Mouse (Mus musculus) limb, embryonic 12.5 days (tissue): ENCODE measurements at regions not wholly inside any gene's neighbourhood (a gene's known extent, or its start where the extent isn't known, plus 50 kb on each side); places are given as distances from the start of the nearest gene placed in this dataset.
"Not testable (repeated sequence)": the region's sequence is repeated elsewhere in the genome, so short reads cannot be mapped to it uniquely, and the experiment has no call there.

ENCODE experiments used
- ATAC-seq: fragments of 200-750 bp; cut with Nextera tagmentation; 2 replicates; pipeline ENCODE4 v1.8.0; 2017; ENCODE audit warnings: low read depth, moderate TSS enrichment; ENCODE audit not compliant: insufficient number of reproducible peaks, insufficient read depth, low FRiP score, low TSS enrichment
- H3K27ac ChIP-seq: fragments of 300-500 bp; sonication (generic); 2 replicates; pipeline ENCODE4 v1.5.1; 2016; ENCODE audit warnings: mild to moderate bottlenecking, moderate library complexity
- H3K27me3 ChIP-seq: fragments of 300-500 bp; sonication (generic); 2 replicates; pipeline ENCODE4 v1.6.1; 2016; ENCODE audit warnings: mild to moderate bottlenecking, moderate library complexity
- H3K36me3 ChIP-seq: fragments of 300-500 bp; sonication (generic); 2 replicates; pipeline ENCODE4 v1.6.1; 2016; ENCODE audit warnings: mild to moderate bottlenecking, moderate library complexity
- H3K4me1 ChIP-seq: fragments of 300-500 bp; sonication (generic); replicated peaks from 2 replicates; pipeline ENCODE4 v1.6.1; 2016
- H3K4me2 ChIP-seq: fragments of 300-500 bp; sonication (generic); 2 replicates; pipeline ENCODE4 v1.6.1; 2016; ENCODE audit warnings: mild to moderate bottlenecking, moderate library complexity
- H3K4me3 ChIP-seq: fragments of 300-500 bp; sonication (generic); replicated peaks from 2 replicates; pipeline ENCODE4 v1.5.1; 2016; ENCODE audit warnings: mild to moderate bottlenecking
- H3K9ac ChIP-seq: fragments of 300-500 bp; sonication (generic); replicated peaks from 2 replicates; pipeline ENCODE4 v1.6.1; 2016; ENCODE audit warnings: mild to moderate bottlenecking, moderate library complexity
- H3K9me3 ChIP-seq: fragments of 300-500 bp; sonication (generic); 2 replicates; pipeline ENCODE4 v1.6.1; 2016; ENCODE audit warnings: mild to moderate bottlenecking, moderate library complexity
- WGBS: fragments of 180-500 bp; shearing (Covaris S2); methylation state at CpG from one replicate; pipeline ENCODE4 v1.1.7; 2016; 5-methylcytosine and 5-hydroxymethylcytosine counted together

DNA sequence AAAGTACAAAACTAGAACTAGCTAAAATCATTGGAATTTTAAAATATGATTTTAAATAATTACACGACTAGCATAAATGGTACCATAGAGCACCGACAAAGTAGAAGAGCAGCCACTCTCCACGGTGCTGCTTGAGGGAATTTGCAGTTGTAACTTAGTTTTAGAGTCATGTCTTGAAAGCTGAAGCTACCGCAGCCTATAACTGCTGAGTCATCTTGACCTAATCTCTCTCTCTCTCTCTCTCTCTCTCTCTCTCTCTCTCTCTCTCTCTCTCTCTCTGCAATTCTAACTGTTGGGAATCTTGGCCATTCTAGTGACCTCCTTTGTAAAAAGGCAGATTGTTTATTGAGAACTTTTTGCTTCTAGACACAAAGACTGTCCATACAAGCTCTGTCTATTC, 177.5 kb downstream of the Nuak1 start:
- Histone ChIP-seq H3K4me3 (no peak overlapping the region), H3K27me3 (no peaks in the 10 kb centered on the region), H3K4me1 (no peaks in the 10 kb centered on the region), H3K9ac (no peak overlapping the region), H3K27ac (no peak overlapping the region), H3K4me2 (no peak overlapping the region), H3K36me3 (no peaks in the 10 kb centered on the region), H3K9me3 (no peaks in the 10 kb centered on the region)
- no peak for ATAC-seq
- WGBS, result 89% methylated on average over 4 of the region's 4 CpGs

DNA sequence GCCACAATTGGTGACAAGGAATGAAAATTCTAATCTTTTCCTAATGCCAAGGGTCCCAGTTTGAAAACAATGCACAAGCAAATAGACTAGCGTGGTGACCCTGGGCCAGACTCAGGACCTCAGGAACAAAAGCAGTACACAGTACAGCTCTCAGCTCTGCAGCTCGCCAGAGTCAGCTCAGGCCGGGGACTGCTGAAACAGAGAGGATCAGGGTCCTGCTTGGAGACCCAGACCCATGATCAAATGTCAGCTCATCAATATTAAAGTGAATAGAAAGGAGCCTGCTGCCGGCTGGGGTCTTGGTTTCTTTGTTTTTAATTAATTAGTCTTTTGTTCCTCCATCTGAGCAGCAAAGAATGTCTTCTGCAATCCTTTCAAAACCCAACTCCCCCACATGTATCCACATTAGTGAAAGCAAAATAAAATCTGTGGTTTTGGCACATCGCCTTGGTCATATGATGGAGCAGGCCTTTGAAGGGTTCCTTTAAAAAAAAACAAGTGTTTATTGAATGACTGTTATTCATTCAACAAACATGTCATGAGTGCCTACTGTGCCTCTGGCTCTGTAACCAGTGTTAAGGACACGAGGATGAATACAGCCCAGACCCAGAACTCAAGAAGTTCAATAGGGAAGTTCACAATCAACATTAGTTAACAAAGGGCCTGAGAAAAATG, 154.4 kb downstream of the Nuak1 start:
- no peak overlapping the region for H3K4me2 ChIP-seq
- no peaks in the 10 kb centered on the region for H3K27me3 ChIP-seq
- no peak overlapping the region for H3K27ac ChIP-seq
- no peak overlapping the region for H3K4me3 ChIP-seq
- ATAC-seq, result no peak
- no peaks in the 10 kb centered on the region for H3K36me3 ChIP-seq
- no peaks in the 10 kb centered on the region for H3K4me1 ChIP-seq
- H3K9ac ChIP-seq, result no peak overlapping the region
- WGBS, result 74% methylated on average over 6 of the region's 6 CpGs
- no peaks in the 10 kb centered on the region for H3K9me3 ChIP-seq

- ATAC-seq, result no peak
- H3K4me1 ChIP-seq, result no peaks in the 10 kb centered on the region
- H3K4me2 ChIP-seq, result no peak overlapping the region
- H3K27ac ChIP-seq, result no peak overlapping the region
- H3K9ac ChIP-seq, result no peak overlapping the region
- H3K9me3 ChIP-seq, result no peaks in the 10 kb centered on the region
- no peaks in the 10 kb centered on the region for H3K27me3 ChIP-seq
- 89% methylated on average over 4 of the region's 4 CpGs for WGBS
- no peaks in the 10 kb centered on the region for H3K36me3 ChIP-seq
- no peak overlapping the region for H3K4me3 ChIP-seq
These were observed 146.0 kb downstream of the Nuak1 start for GRCm38 (mm10) chr10:84294422-84294821.

GRCm38 (mm10) chr10:84296168-84296567, 144.2 kb downstream of the Nuak1 start:
- Histone ChIP-seq H3K9me3 (no peaks in the 10 kb centered on the region), H3K27me3 (no peaks in the 10 kb centered on the region), H3K4me3 (no peak overlapping the region), H3K27ac (no peak overlapping the region), H3K4me1 (no peaks in the 10 kb centered on the region), H3K36me3 (no peaks in the 10 kb centered on the region), H3K9ac (no peak overlapping the region), H3K4me2 (no peak overlapping the region)
- WGBS, result 93% methylated on average over 3 of the region's 3 CpGs
- ATAC-seq, result no peak

DNA sequence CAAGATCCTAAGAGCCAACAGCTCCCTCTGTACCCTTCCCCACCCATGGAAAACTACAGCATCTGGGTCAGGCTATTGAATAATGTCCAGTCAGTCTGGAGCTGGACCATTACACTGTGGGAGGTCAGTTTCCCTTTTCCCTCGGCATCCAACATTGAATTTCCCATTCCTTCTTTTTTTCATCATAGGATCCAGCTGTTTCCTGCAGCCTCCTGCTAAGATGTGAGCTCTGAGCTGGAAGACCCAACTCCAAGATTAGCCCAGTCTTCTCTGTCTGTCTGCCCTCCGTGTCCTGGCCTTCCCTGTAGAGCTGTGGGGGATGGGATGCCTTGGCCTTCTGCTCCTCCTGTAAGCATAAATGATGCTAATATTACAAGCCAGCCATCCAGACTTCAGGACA, 138.8 kb downstream of the Nuak1 start:
- Histone ChIP-seq H3K4me1 (peaks cover 7% of the 10 kb centered on the region), H3K9ac (no peak overlapping the region), H3K36me3 (no peaks in the 10 kb centered on the region), H3K4me3 (no peak overlapping the region), H3K27ac (no peak overlapping the region), H3K9me3 (no peaks in the 10 kb centered on the region), H3K27me3 (no peaks in the 10 kb centered on the region), H3K4me2 (no peak overlapping the region)
- WGBS, result 75% methylated on average over 2 of the region's 2 CpGs
- no peak for ATAC-seq

GRCm38 (mm10) chr10:84302821-84303520, 137.4 kb downstream of the Nuak1 start:
- H3K4me3 ChIP-seq, result no peak overlapping the region
- H3K9me3 ChIP-seq, result no peaks in the 10 kb centered on the region
- ATAC-seq, result no peak
- no peaks in the 10 kb centered on the region for H3K36me3 ChIP-seq
- H3K27me3 ChIP-seq, result no peaks in the 10 kb centered on the region
- H3K4me2 ChIP-seq, result no peak overlapping the region
- H3K9ac ChIP-seq, result no peak overlapping the region
- H3K4me1 ChIP-seq, result peaks cover 7% of the 10 kb centered on the region
- 49% methylated on average over 7 of the region's 7 CpGs for WGBS
- no peak overlapping the region for H3K27ac ChIP-seq

DNA sequence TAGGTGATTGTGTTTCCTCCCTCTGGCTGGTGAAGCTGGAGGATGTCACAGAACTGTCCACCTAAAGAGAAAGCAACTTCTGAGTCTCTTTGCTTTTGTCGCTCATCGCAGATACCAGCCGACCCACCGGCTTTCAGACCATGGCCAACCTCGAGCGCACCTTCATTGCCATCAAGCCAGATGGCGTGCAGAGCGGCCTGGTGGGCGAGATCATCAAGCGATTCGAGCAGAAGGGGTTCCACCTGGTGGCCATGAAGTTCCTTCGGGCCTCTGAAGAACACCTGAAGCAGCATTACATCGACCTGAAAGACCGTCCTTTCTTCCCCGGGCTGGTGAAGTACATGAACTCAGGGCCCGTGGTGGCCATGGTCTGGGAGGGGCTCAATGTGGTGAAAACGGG, 131.7 kb downstream of the Nuak1 start:
- H3K4me1 ChIP-seq, H3K27me3 ChIP-seq, ATAC-seq, H3K9ac ChIP-seq, H3K9me3 ChIP-seq, H3K27ac ChIP-seq, H3K4me3 ChIP-seq, H3K36me3 ChIP-seq, H3K4me2 ChIP-seq: not testable (repeated sequence)
- 93% methylated on average over 17 of the region's 17 CpGs for WGBS

- Histone ChIP-seq H3K27me3 (no peaks in the 10 kb centered on the region), H3K9ac (no peak overlapping the region), H3K4me2 (no peak overlapping the region), H3K4me3 (no peak overlapping the region), H3K9me3 (no peaks in the 10 kb centered on the region), H3K27ac (no peak overlapping the region), H3K4me1 (no peaks in the 10 kb centered on the region), H3K36me3 (no peaks in the 10 kb centered on the region)
- no peak for ATAC-seq
- 89% methylated on average over 5 of the region's 5 CpGs for WGBS
These were observed 129.7 kb downstream of the Nuak1 start for GRCm38 (mm10) chr10:84310653-84311052.

GRCm38 (mm10) chr10:84312656-84313055, 127.7 kb downstream of the Nuak1 start:
- 74% methylated on average over 7 of the region's 7 CpGs for WGBS
- Histone ChIP-seq H3K4me1 (no peaks in the 10 kb centered on the region), H3K36me3 (no peaks in the 10 kb centered on the region), H3K9me3 (no peaks in the 10 kb centered on the region), H3K9ac (no peak overlapping the region), H3K27ac (no peak overlapping the region), H3K4me3 (no peak overlapping the region), H3K4me2 (no peak overlapping the region), H3K27me3 (no peaks in the 10 kb centered on the region)
- no peak for ATAC-seq

DNA sequence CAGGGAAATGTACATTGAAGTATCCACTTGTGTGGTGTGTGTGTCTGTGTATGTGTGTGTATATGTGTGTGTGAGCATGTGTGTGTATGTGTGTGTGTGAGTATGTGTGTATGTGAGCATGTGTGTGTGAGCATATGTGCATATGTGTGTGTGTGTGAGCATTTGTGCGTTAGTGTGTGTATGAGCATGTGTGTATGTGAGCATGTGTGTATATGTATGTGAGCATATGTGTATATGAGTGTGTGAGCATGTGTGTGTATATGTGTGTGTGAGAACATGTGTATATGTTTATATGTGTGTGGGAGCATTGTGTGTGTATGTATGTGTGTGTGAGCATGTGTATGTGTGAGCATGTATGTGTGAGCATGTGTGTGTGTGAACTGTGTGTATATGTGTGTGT, 123.5 kb downstream of the Nuak1 start:
- no peak for ATAC-seq
- Histone ChIP-seq H3K4me3 (no peak overlapping the region), H3K9me3 (no peaks in the 10 kb centered on the region), H3K4me2 (no peak overlapping the region), H3K9ac (no peak overlapping the region), H3K27me3 (no peaks in the 10 kb centered on the region), H3K27ac (no peak overlapping the region), H3K36me3 (no peaks in the 10 kb centered on the region), H3K4me1 (no peaks in the 10 kb centered on the region)
- WGBS, result 97% methylated on average over 1 of the region's 1 CpGs

DNA sequence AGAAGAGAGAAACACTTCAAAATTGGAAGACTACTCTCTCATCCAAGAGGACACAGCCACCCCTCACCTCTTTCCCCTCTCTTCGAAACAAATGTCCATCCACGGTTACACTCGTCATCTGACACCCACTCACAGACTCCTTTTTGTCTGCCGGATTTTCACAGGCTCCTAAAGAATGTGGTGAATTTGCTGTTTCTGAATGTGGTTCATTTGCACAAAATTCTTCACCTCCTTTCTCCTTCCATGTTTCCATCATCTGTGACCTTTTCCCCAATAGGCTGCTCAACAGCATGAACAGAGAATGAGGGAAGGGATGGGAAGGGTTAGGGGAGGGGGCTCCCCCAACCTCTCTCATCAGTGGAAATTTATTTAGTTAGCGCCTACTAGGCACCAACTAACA, 122.4 kb downstream of the Nuak1 start:
- Histone ChIP-seq H3K9ac (no peak overlapping the region), H3K4me2 (no peak overlapping the region), H3K4me1 (no peaks in the 10 kb centered on the region), H3K27ac (no peak overlapping the region), H3K36me3 (no peaks in the 10 kb centered on the region), H3K4me3 (no peak overlapping the region), H3K27me3 (no peaks in the 10 kb centered on the region), H3K9me3 (no peaks in the 10 kb centered on the region)
- WGBS, result 58% methylated on average over 5 of the region's 5 CpGs
- ATAC-seq, result no peak
